ENCODE assay signal across 18 mouse cellular contexts in genomic region chr17:84622028-84622427, GRCm38 (mm10). TPM values are rescaled to one million over a fixed set of nuclear protein-coding genes. Genes with fewer than 3 reads are reported as not detected.
A peak's percentile ranks its signal among the peaks of the same experiment; 100 is the strongest.
DNase-seq lines count a peak whose midpoint lies in the region; ATAC-seq and TF ChIP-seq lines count a peak whose summit lies in the region.
"Had no signal": no experiment of that assay in that cellular context is flagged by ENCODE, and none has a peak within 500 bp of the region (broad histone marks: within the 10 kb centered on the region; RNA-seq: fewer than 3 reads in every experiment).

No protein-coding gene starts in this region.

- peak; percentile 55 for TF ChIP-seq CTCF in kidney, postnatal 0 days (IDR thresholded peaks at IDR 0.05; ENCODE audit: low read depth)
- TF ChIP-seq CTCF in brain, embryonic 14.5 days (IDR thresholded peaks at IDR 0.05; ENCODE audit: borderline replicate concordance, extremely low read depth, insufficient read depth, insufficient read length) = peak; percentile 19; the same call in 1 of the 2 replicates

- peaks cover 3% of the 10 kb centered on the region; the same call in 1 of the 2 replicates for H3K36me3 ChIP-seq in kidney, postnatal 0 days (ENCODE audit: insufficient read depth, low read length)
- H3K36me3 ChIP-seq in limb, embryonic 12.5 days = peaks cover 12% of the 10 kb centered on the region; the same call in 1 of the 2 replicates
- H3K36me3 ChIP-seq: forebrain, embryonic 15.5 days; neural tube, embryonic 12.5 days had no signal

- intact Hi-C loops in left cerebral cortex, postnatal 14 days (cut with DNase I) = no loop called here

- ATAC-seq in kidney, postnatal 0 days (replicated peaks; ENCODE audit: low FRiP score, low read depth) = no peak
- ATAC-seq in limb, embryonic 12.5 days (ENCODE audit: insufficient number of reproducible peaks, insufficient read depth, low FRiP score, low TSS enrichment, low read depth) = no peak
- ATAC-seq: forebrain, embryonic 15.5 days; inflammation-experienced regulatory T-cells, adult 6 months had no signal

- no peak overlapping the region for H3K9ac ChIP-seq in kidney, postnatal 0 days (ENCODE audit: low read depth, low read length)
- no peak overlapping the region for H3K9ac ChIP-seq in limb, embryonic 12.5 days (replicated peaks)
- H3K9ac ChIP-seq: forebrain, embryonic 15.5 days; neural tube, embryonic 12.5 days had no signal

- no peak overlapping the region for H3K4me3 ChIP-seq in kidney, postnatal 0 days (replicated peaks; ENCODE audit: low read depth, low read length)
- H3K4me3 ChIP-seq in limb, embryonic 12.5 days (replicated peaks) = no peak overlapping the region
- H3K4me3 ChIP-seq: forebrain, embryonic 15.5 days; neural tube, embryonic 12.5 days had no signal

- peaks cover 4% of the 10 kb centered on the region; the same call in 1 of the 2 replicates for H3K4me1 ChIP-seq in kidney, postnatal 0 days (replicated peaks; ENCODE audit: insufficient read depth, low read length)
- H3K4me1 ChIP-seq in limb, embryonic 12.5 days (replicated peaks) = peaks cover 12% of the 10 kb centered on the region

- DNase-seq in kidney, postnatal 0 days (ENCODE audit: low spot score) = no peak
- DNase-seq in kidney, postnatal 10 days = no peak
- DNase-seq in A20 (ENCODE audit: low read depth, low spot score) = peak; percentile 19
- DNase-seq in brain, embryonic 14.5 days (ENCODE audit: low read depth) = no peak
- no peak for DNase-seq in left cerebral cortex, postnatal 14 days (ENCODE audit: low spot score in 2 of 2)
- DNase-seq in adrenal gland, postnatal 10 days = no peak
- DNase-seq: cerebellum, adult 11 months; gastrocnemius, postnatal 10 days; heart, postnatal 36 days; layer of hippocampus, adult 9-11 months; right cerebral cortex, postnatal 25 days; thymus, adult 18-20 months had no signal

- no peak overlapping the region for H3K4me2 ChIP-seq in kidney, postnatal 0 days (ENCODE audit: low read length)
- no peak overlapping the region for H3K4me2 ChIP-seq in limb, embryonic 12.5 days
- H3K4me2 ChIP-seq: forebrain, embryonic 15.5 days; neural tube, embryonic 12.5 days had no signal

- WGBS in kidney, postnatal 0 days = 73% methylated on average over 4 of the region's 4 CpGs
- 80% methylated on average over 4 of the region's 4 CpGs for whole genome bisulfite sequencing in limb, embryonic 12.5 days

- no peaks in the 10 kb centered on the region for H3K27me3 ChIP-seq in kidney, postnatal 0 days (ENCODE audit: insufficient read depth, low read length)
- no peaks in the 10 kb centered on the region for H3K27me3 ChIP-seq in limb, embryonic 12.5 days
- H3K27me3 ChIP-seq: forebrain, embryonic 15.5 days; neural tube, embryonic 12.5 days had no signal

- no peak overlapping the region for H3K27ac ChIP-seq in kidney, postnatal 0 days
- H3K27ac ChIP-seq in limb, embryonic 12.5 days = peak overlapping the region; percentile 91; the same call in 1 of the 2 replicates
- H3K27ac ChIP-seq: forebrain, embryonic 15.5 days; neural tube, embryonic 12.5 days had no signal

- no peaks in the 10 kb centered on the region for H3K9me3 ChIP-seq in kidney, postnatal 0 days (replicated peaks; ENCODE audit: low read length)
- peaks cover 11% of the 10 kb centered on the region for H3K9me3 ChIP-seq in limb, embryonic 12.5 days
- H3K9me3 ChIP-seq: forebrain, embryonic 15.5 days; neural tube, embryonic 12.5 days had no signal

- TF ChIP-seq POLR2A in brain, embryonic 14.5 days (IDR thresholded peaks at IDR 0.05; ENCODE audit: borderline replicate concordance, extremely low read depth, insufficient read depth, insufficient read length, poor library complexity, severe bottlenecking) = no peak

RNA-seq across cellular contexts. Expression of gene Dync2li1, which starts 4.3 kb away (rescaled TPM):
- 59.9 and 61.2 TPM in 2 replicates for polyA plus RNA-seq in kidney, postnatal 0 days (2015; fragmentation: Nextera tagmentation; extraction: Ambion mirVana)
- polyA plus RNA-seq in brain, embryonic 14.5 days (2012; rRNA removed) = 18.0 and 23.0 TPM in 2 replicates
- polyA plus RNA-seq in limb, embryonic 12.5 days (2016; fragmentation: Nextera tagmentation; extraction: Ambion mirVana) = 41.5 and 42.1 TPM in 2 replicates
- total RNA-seq in left cerebral cortex, postnatal 14 days (2021) = 10 to 100 TPM; 22.1 to 24.3 TPM
- 10 to 100 TPM; 14.6 to 17.9 TPM for total RNA-seq in adrenal gland, postnatal 10 days (2021)

RNA-seq across cellular contexts. Expression of gene Abcg8, which starts 54.1 kb away (rescaled TPM):
- 0.36 and 0.38 TPM in 2 replicates for polyA plus RNA-seq in kidney, postnatal 0 days (2015; fragmentation: Nextera tagmentation; extraction: Ambion mirVana)
- 0.50 and 0.55 TPM in 2 replicates for polyA plus RNA-seq in brain, embryonic 14.5 days (2012; rRNA removed)
- 0.11 TPM in 1 of 2 replicates, not detected in the other for polyA plus RNA-seq in limb, embryonic 12.5 days (2016; fragmentation: Nextera tagmentation; extraction: Ambion mirVana)
- under 1 TPM in 1 of 2 experiments, not detected in 1; 0.15 TPM for total RNA-seq in left cerebral cortex, postnatal 14 days (2021)
- total RNA-seq in adrenal gland, postnatal 10 days (2021) = 10 to 100 TPM in 1 of 2 experiments, 1 to 10 TPM in 1; 8.9 to 23.3 TPM
- total RNA-seq: gastrocnemius, postnatal 10 days; heart, postnatal 36 days; megakaryocyte, adult 5-6 weeks had no signal
- polyA plus RNA-seq: inflammation-experienced regulatory T-cells, adult 6 months; lung, embryonic 16.5 days; neural tube, embryonic 12.5 days had no signal
